Mouse (Mus musculus) C2C12 (cell line): ENCODE results near the gene Pus10.

Experiments
- CEBPB ChIP-seq: IDR thresholded peaks from one replicate; pipeline ENCODE4 v1.6.1; 2011; ENCODE audit warnings: low read depth, mild to moderate bottlenecking, control low read depth, moderate library complexity
- CTCF ChIP-seq: IDR thresholded peaks from one replicate; pipeline ENCODE4 v1.5.1; 2011; ENCODE audit not compliant: control insufficient read depth, insufficient read depth, insufficient read length
- FOSL1 ChIP-seq: IDR thresholded peaks from one replicate; pipeline ENCODE4 v1.8.0; 2011; ENCODE audit warnings: mild to moderate bottlenecking, low read length; ENCODE audit not compliant: poor library complexity, insufficient read depth, severe bottlenecking
- MAX ChIP-seq: IDR thresholded peaks from one replicate; pipeline ENCODE4 v1.6.1; 2011; ENCODE audit warnings: mild to moderate bottlenecking, control low read depth
- MYOD1 ChIP-seq: IDR thresholded peaks from one replicate; pipeline ENCODE4 v1.6.1; 2011; ENCODE audit warnings: low read depth; ENCODE audit not compliant: control insufficient read depth, insufficient read length
- MYOG ChIP-seq: IDR thresholded peaks from one replicate; pipeline ENCODE4 v1.6.1; 2011; ENCODE audit not compliant: control insufficient read depth, insufficient read length; ENCODE audit errors: extremely low read depth
- USF1 ChIP-seq: IDR thresholded peaks from one replicate; pipeline ENCODE4 v1.6.1; 2011; ENCODE audit warnings: low read depth, mild to moderate bottlenecking, control low read depth, moderate library complexity

DNA sequence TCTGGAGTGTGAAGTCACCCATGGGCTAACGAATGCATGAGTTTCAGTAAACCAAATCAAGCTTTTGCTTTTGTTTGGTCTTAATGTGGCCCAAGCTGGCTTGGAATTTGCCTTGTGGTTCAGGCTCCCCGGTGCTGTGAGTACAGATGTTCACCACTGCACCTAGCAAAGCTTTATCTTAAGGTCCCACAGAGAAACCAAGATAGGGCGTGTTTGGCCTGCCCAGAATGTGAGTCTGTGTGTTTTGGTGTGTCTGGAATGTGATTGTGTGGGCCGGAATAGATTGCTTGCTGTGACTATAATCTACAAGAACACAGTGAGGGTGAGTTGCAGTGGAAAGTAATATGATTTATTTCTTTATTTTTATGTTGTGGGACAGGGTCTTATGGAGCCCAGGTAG lies 64.6 kb downstream of the Pus10 start:
- no peak for TF ChIP-seq CTCF
- TF ChIP-seq FOSL1: no peak
- TF ChIP-seq MYOG: no peak
- no peak for TF ChIP-seq MYOD1
- no peak for TF ChIP-seq MAX
- TF ChIP-seq CEBPB: no peak
- no peak for TF ChIP-seq USF1
